Mouse (Mus musculus) neural tube, embryonic 14.5 days (tissue): Measurements from ENCODE around the gene Mta3. TPM values are rescaled to one million over a fixed set of nuclear protein-coding genes. Genes with fewer than 3 reads are reported as not detected.
"Not testable (repeated sequence)": the region's sequence is repeated elsewhere in the genome, so short reads cannot be mapped to it uniquely, and the experiment has no call there.

ENCODE experiments used
- ATAC-seq: fragments of 200-750 bp; cut with Nextera tagmentation; 2 replicates; pipeline ENCODE4 v1.8.0; 2017; ENCODE audit warnings: low read depth, mild to moderate bottlenecking, moderate TSS enrichment, moderate library complexity
- H3K27ac ChIP-seq: fragments of 300-500 bp; sonication (generic); 2 replicates; pipeline ENCODE4 v1.5.1; 2014; ENCODE audit warnings: low read depth, mild to moderate bottlenecking, control low read depth, low read length, moderate library complexity, mixed read lengths
- H3K27me3 ChIP-seq: fragments of 300-500 bp; sonication (generic); 2 replicates; pipeline ENCODE4 v1.6.1; 2014; ENCODE audit warnings: low read length; ENCODE audit not compliant: control insufficient read depth, insufficient read depth
- H3K36me3 ChIP-seq: fragments of 300-500 bp; sonication (generic); 2 replicates; pipeline ENCODE4 v1.6.1; 2014; ENCODE audit warnings: low read length, mixed read lengths; ENCODE audit not compliant: control insufficient read depth, insufficient read depth
- H3K4me1 ChIP-seq: fragments of 300-500 bp; sonication (generic); 2 replicates; pipeline ENCODE4 v1.6.1; 2014; ENCODE audit warnings: low read length; ENCODE audit not compliant: control insufficient read depth, insufficient read depth
- H3K4me2 ChIP-seq: fragments of 300-500 bp; sonication (generic); 2 replicates; pipeline ENCODE4 v1.6.1; 2014; ENCODE audit warnings: mild to moderate bottlenecking, low read depth, low read length, control low read depth
- H3K4me3 ChIP-seq: fragments of 300-500 bp; sonication (generic); 2 replicates; pipeline ENCODE4 v1.5.1; 2014; ENCODE audit warnings: low read depth, low read length, control low read depth, mixed read lengths
- H3K9ac ChIP-seq: fragments of 300-500 bp; sonication (generic); replicated peaks from 2 replicates; pipeline ENCODE4 v1.6.1; 2014; ENCODE audit warnings: low read depth, mild to moderate bottlenecking, control low read depth, low read length, mixed read lengths
- H3K9me3 ChIP-seq: fragments of 300-500 bp; sonication (generic); 2 replicates; pipeline ENCODE4 v1.6.1; 2016; ENCODE audit warnings: low read length; ENCODE audit not compliant: control insufficient read depth
- WGBS: fragments of 180-500 bp; shearing (Covaris S2); extraction: QIAGEN DNeasy Blood & Tissue Kit; methylation state at CpG from one replicate; pipeline ENCODE4 v1.1.7; 2014; 5-methylcytosine and 5-hydroxymethylcytosine counted together
- polyA plus RNA-seq: library from polyadenylated mRNA; unstranded; fragments of >200 nt; fragmentation: Nextera tagmentation; extraction: Ambion mirVana; gene quantifications from 2 replicates; pipeline ENCODE4 v1.2.1, GENCODE M21; 2014

The Mta3 gene
- polyA plus RNA-seq, 1 experiment from 2014 or later: 35.0 TPM

DNA sequence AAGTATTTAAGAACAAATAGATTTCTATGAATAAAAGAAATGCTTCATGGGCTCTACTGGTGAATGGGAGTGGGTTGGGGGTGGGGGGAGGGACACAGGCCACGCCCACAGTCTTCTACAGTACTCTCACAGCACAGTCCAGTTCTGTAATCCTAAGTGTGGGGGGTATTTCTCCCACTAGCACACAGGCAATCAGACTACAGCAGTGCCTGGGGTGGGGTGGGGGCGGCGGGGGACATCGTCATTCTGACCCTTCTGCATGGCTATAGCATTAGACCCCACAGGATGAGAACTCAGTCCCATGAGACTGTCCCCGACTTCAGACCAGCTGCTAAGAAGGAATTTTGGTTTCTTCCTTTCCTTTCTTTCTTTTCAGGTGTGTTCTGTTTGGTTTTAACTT, 143.8 kb downstream of the Mta3 start:
- H3K9ac ChIP-seq: no peak overlapping the region
- no peaks in the 10 kb centered on the region for H3K9me3 ChIP-seq
- no peaks in the 10 kb centered on the region for H3K27me3 ChIP-seq
- peak; percentile 41; the same call in 1 of the 2 replicates for ATAC-seq
- WGBS: 83% methylated on average over 5 of the region's 5 CpGs
- H3K36me3 ChIP-seq: no peaks in the 10 kb centered on the region
- no peak overlapping the region for H3K27ac ChIP-seq
- H3K4me3 ChIP-seq: no peak overlapping the region
- 0 out of 2 replicates have a peak, but pooled peaks cover 3% of the 10 kb centered on the region for H3K4me1 ChIP-seq
- no peak overlapping the region for H3K4me2 ChIP-seq

DNA sequence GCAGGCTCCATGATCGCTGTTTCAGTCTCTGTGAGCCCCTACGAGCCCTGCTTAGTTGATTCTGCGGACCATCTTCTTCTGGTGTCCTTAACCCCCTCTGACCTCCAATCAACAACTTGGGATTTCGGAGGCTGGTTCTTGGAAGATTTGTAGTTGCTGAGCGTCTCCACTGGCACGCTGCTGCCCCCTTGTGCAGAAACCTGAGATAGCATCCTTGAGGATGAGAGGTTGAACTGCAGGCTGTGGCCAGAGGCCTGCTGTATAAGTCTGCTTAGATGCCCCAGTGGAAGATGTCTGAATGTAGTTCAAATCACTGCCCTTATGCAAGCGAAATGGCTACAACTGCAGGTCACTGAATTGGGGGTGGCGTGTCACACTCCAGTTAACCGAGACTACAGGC, 144.5 kb downstream of the Mta3 start:
- peak; percentile 45; the same call in 1 of the 2 replicates for ATAC-seq
- H3K4me3 ChIP-seq: no peak overlapping the region
- no peaks in the 10 kb centered on the region for H3K36me3 ChIP-seq
- H3K27me3 ChIP-seq: no peaks in the 10 kb centered on the region
- no peak overlapping the region for H3K27ac ChIP-seq
- no peak overlapping the region for H3K4me2 ChIP-seq
- H3K4me1 ChIP-seq: 0 out of 2 replicates have a peak, but pooled peaks cover 3% of the 10 kb centered on the region
- no peaks in the 10 kb centered on the region for H3K9me3 ChIP-seq
- WGBS: 15% methylated on average over 9 of the region's 9 CpGs
- no peak overlapping the region for H3K9ac ChIP-seq

DNA sequence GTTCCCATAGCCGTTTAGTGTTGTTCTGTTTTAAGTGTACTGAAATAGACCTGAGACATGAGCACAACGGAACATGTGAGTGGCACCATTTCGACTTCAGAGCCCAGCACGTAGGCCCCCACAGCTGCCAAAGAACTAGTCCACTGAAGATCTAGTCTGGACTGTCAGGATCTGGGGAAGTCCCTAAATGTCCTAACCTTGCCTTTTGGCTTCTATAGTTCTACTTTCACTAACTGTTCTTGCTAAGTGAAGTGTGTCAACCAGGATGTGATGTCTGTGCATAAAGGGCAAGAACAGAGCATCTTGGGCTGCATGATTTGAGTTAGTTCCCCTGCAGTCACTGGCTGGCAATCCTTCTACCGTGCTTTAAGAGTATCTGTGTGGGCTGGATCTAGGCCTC, 144.9 kb downstream of the Mta3 start:
- H3K27me3 ChIP-seq: no peaks in the 10 kb centered on the region
- WGBS: 84% methylated on average over 5 of the region's 5 CpGs
- no peaks in the 10 kb centered on the region for H3K9me3 ChIP-seq
- H3K9ac ChIP-seq: no peak overlapping the region
- 0 out of 2 replicates have a peak, but pooled peaks cover 3% of the 10 kb centered on the region for H3K4me1 ChIP-seq
- H3K36me3 ChIP-seq: no peaks in the 10 kb centered on the region
- no peak overlapping the region for H3K4me3 ChIP-seq
- no peak for ATAC-seq
- no peak overlapping the region for H3K27ac ChIP-seq
- H3K4me2 ChIP-seq: no peak overlapping the region

DNA sequence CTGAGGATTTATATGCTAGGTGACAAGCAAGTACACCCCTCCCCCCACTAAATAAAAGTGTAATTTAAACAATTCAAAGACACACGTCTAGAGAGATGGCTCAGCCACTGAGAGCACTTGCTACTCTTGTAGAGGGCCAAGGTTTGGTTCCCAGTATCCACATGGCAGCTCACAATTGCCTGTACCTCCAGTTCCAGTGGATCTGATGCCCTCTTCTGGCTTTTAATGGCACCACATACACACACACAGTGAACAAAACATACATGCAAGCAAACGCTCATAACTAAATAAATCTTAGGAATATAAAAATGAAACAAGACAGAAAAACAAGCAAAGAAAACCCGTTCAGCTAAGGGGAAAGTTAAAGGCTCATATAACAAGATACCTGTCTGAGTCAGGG, 147.9 kb downstream of the Mta3 start:
- H3K36me3 ChIP-seq: no peaks in the 10 kb centered on the region
- no peaks in the 10 kb centered on the region for H3K27me3 ChIP-seq
- H3K4me1 ChIP-seq: 0 out of 2 replicates have a peak, but pooled peaks cover 3% of the 10 kb centered on the region
- H3K4me3 ChIP-seq: no peak overlapping the region
- no peak overlapping the region for H3K9ac ChIP-seq
- no peaks in the 10 kb centered on the region for H3K9me3 ChIP-seq
- no peak overlapping the region for H3K27ac ChIP-seq
- H3K4me2 ChIP-seq: no peak overlapping the region
- WGBS: 51% methylated on average over 3 of the region's 3 CpGs
- no peak for ATAC-seq

DNA sequence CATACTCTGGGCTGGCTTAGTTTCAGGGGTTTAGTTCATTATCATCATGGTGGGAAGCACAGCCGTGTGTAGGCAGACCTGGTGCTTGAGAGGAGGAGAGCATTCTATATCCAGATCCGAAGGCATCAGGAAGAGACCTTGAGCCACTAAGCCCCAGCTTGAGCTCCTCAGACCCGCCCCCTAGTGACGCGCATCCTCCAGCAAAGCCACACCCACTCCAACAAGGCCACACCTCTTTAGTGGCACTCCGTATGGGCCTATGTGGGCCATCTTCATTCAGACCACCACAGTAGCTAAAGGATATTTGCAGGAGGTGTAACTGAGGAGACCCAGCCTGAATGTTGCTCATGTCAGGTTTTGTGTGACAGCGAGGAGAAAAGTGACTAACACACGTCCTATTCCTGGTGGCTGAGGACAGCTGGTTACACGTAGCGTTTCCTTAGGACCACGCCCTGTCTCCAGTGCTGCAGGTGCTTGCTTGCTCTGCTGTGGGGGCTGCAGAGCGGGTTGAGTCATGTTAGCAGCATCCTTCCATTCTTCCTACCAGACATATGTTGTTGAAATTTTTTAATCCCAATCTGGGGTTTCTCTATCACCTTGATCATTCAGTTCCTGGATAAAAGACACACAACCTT, 148.4 kb downstream of the Mta3 start:
- Histone ChIP-seq H3K27me3 (no peaks in the 10 kb centered on the region), H3K4me3 (no peak overlapping the region), H3K9me3 (no peaks in the 10 kb centered on the region), H3K9ac (no peak overlapping the region), H3K27ac (no peak overlapping the region), H3K36me3 (no peaks in the 10 kb centered on the region), H3K4me1 (no peaks in the 10 kb centered on the region), H3K4me2 (no peak overlapping the region)
- no peak for ATAC-seq
- WGBS: 53% methylated on average over 12 of the region's 12 CpGs

DNA sequence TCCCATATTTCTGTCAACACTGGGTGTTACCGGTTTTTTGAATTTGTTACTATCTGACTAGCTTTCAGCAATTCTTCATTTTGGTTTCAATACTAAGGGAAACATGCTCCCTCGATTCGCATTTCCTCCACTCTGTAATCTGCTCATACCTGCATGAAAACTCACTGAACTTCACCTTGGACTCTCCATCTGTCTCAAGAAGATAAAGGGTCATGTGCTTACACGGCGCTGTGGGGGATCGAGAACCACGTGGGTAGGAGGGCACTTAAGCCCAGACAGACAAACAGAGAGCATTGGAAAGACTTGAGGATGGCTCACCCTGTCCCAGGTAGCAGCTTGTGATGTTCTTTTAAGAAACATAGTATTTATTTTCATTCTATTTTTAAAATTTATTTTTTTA, 152.4 kb downstream of the Mta3 start:
- Histone ChIP-seq H3K27me3 (no peaks in the 10 kb centered on the region), H3K4me2 (no peak overlapping the region), H3K4me3 (no peak overlapping the region), H3K4me1 (peaks cover 6% of the 10 kb centered on the region; the same call in 1 of the 2 replicates), H3K36me3 (no peaks in the 10 kb centered on the region), H3K9ac (no peak overlapping the region), H3K27ac (no peak overlapping the region), H3K9me3 (no peaks in the 10 kb centered on the region)
- ATAC-seq: no peak
- 92% methylated on average over 7 of the region's 7 CpGs for WGBS

DNA sequence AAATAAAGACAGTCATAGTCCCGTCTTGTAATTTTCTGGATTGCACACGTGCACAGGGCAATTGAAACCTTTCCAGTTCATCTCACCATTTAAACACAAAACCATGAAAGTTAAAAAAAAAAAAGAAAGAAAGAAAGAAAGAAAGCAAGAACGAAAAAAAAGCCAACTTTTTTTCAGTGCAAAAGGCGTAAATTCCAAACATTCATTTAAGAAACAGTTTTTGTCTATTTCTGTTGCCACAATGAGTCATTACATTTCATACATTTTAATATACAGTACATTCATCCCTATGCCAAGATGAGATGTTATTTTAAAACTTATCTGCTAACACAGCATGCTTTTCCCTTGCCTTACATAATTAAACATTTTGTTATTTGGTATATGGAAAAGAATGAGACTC, 153.7 kb downstream of the Mta3 start:
- H3K9me3 ChIP-seq: no peaks in the 10 kb centered on the region
- peaks cover 6% of the 10 kb centered on the region; the same call in 1 of the 2 replicates for H3K4me1 ChIP-seq
- no peak overlapping the region for H3K4me3 ChIP-seq
- WGBS: 85% methylated on average over 4 of the region's 4 CpGs
- no peak for ATAC-seq
- no peak overlapping the region for H3K27ac ChIP-seq
- no peak overlapping the region for H3K4me2 ChIP-seq
- no peaks in the 10 kb centered on the region for H3K36me3 ChIP-seq
- no peaks in the 10 kb centered on the region for H3K27me3 ChIP-seq
- H3K9ac ChIP-seq: no peak overlapping the region

DNA sequence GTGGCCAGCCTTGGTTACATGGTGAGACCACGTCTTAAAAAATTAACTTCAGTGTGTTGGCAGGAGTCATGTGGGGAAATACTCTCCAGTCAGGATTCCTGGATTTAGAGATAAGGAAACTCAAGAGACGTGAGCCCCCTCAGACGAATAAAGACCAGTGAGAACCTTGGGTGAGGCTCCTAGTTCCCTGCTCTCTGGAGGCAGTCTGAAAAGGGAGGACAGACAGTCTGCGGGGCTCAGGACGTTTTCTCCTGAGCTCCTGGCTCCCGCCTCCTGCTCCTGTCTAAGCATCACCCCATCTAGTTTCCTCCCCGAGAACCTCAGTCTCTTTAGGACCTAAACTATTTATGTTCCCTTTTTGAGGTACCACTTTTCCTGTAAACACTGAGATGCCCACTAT, 154.3 kb downstream of the Mta3 start:
- H3K36me3 ChIP-seq: no peaks in the 10 kb centered on the region
- no peak overlapping the region for H3K9ac ChIP-seq
- H3K4me3 ChIP-seq: no peak overlapping the region
- no peaks in the 10 kb centered on the region for H3K27me3 ChIP-seq
- 85% methylated on average over 7 of the region's 7 CpGs for WGBS
- no peak overlapping the region for H3K27ac ChIP-seq
- no peak overlapping the region for H3K4me2 ChIP-seq
- H3K9me3 ChIP-seq: no peaks in the 10 kb centered on the region
- ATAC-seq: no peak
- peaks cover 6% of the 10 kb centered on the region; the same call in 1 of the 2 replicates for H3K4me1 ChIP-seq

DNA sequence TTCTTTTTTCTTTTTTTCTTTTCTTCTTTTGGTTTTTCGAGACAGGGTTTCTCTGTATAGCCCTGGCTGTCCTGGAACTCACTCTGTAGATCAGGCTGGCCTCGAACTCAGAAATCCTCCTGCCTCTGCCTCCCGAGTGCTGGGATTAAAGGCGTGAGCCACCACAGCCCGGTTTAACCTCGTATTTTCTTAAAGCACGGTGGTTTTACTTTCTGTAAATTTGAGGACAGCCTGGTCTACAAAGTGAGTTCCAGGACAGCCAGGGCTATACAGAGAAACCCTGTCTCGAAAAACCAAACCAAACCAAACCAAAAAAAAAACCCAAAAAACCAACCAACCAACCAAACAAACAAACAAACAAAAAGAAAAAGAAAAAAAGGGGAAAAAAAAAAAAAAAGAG, 155.0 kb downstream of the Mta3 start:
- not testable (repeated sequence) for H3K27me3 ChIP-seq, H3K36me3 ChIP-seq, H3K9me3 ChIP-seq, ATAC-seq, H3K27ac ChIP-seq, H3K4me1 ChIP-seq, H3K9ac ChIP-seq
- Histone ChIP-seq H3K4me3 (peak overlapping the region; percentile 68), H3K4me2 (peak overlapping the region; percentile 72; the same call in 1 of the 2 replicates)
- 68% methylated on average over 8 of the region's 8 CpGs for WGBS
